Mouse (Mus musculus) megakaryocyte, embryonic 14.5 days (primary cell): ENCODE data around the gene Pfkfb2.

ENCODE experiments used
- FLI1 ChIP-seq: IDR thresholded peaks from 2 replicates; pipeline ENCODE4 v1.6.1; 2012; ENCODE audit warnings: low read length, inconsistent platforms, mixed read lengths
- GATA1 ChIP-seq: IDR thresholded peaks from 3 replicates; pipeline ENCODE4 v1.6.1; 2012; ENCODE audit warnings: mixed read lengths, low read length, inconsistent platforms, borderline replicate concordance

- TF ChIP-seq GATA1: no peak
- no peak for TF ChIP-seq FLI1
Measured at GRCm38 (mm10) chr1:130762045-130762760, 33.1 kb upstream of the Pfkfb2 start.
